Mouse (Mus musculus) MEL (cell line): ENCODE measurements around the gene Epb41l5.
A peak's percentile ranks its signal among the peaks of the same experiment; 100 is the strongest.

Experiments
- CTCF ChIP-seq, 3 experiments: IDR thresholded peaks in 2 of 3; conservative IDR thresholded peaks in 1 of 3; 2 replicates each; pipeline ENCODE4 v1.5.1; 2011 to 2012; ENCODE audit warnings: low read length in 3 of 3, low read depth in 2 of 3, mild to moderate bottlenecking in 2 of 3, improper control_type of control experiment in 1 of 3, inconsistent platforms in 1 of 3, mixed read lengths in 1 of 3, moderate library complexity in 1 of 3; ENCODE audit not compliant: control insufficient read depth in 1 of 3, insufficient read depth in 1 of 3, poor library complexity in 1 of 3, severe bottlenecking in 1 of 3
- EP300 ChIP-seq, 2 experiments: IDR thresholded peaks; 2 replicates each; pipeline ENCODE4 v1.6.1; 2011; ENCODE audit warnings: improper control_type of control experiment in 2 of 2, low read length in 2 of 2, low read depth in 1 of 2, mild to moderate bottlenecking in 1 of 2
- JUND ChIP-seq: IDR thresholded peaks from 2 replicates; pipeline ENCODE4 v1.6.1; 2011; ENCODE audit warnings: low read depth, mild to moderate bottlenecking, improper control_type of control experiment, low read length
- TBP ChIP-seq: IDR thresholded peaks from 2 replicates; pipeline ENCODE4 v1.8.0; 2011; ENCODE audit warnings: low read depth, low read length, improper control_type of control experiment

- TF ChIP-seq CTCF (IDR thresholded peaks at IDR 0.05 in 2 of 3, conservative IDR thresholded peaks at IDR 0.05 in 1 of 3; ENCODE audit: control insufficient read depth in 1 of 3, insufficient read depth in 1 of 3, low read depth in 2 of 3, low read length in 3 of 3, poor library complexity in 1 of 3, severe bottlenecking in 1 of 3) = peak; percentile 3 to 51 (median 20); a peak in 3 of 6 replicates
- TF ChIP-seq TBP = no peak
- TF ChIP-seq EP300 (IDR thresholded peaks at IDR 0.05; ENCODE audit: low read depth in 1 of 2, low read length in 2 of 2) = no peak
- no peak for TF ChIP-seq JUND
Measured at GRCm38 (mm10) chr1:119654307-119654706, 5.5 kb upstream of the Epb41l5 start.
